Mouse (Mus musculus) left cerebral cortex, adult 9 months (tissue): ENCODE results near the gene Mad1l1.

Experiments used
- DNase-seq, 2 experiments: peaks; one replicate each; pipeline ENCODE4 v3.0.0; 2022; ENCODE audit warnings: low spot score in 2 of 2

Gene Mad1l1

GRCm38 (mm10) chr5:140183387-140183786 is 138.0 kb downstream of the Mad1l1 start:
- peak in 1 of 2 experiments; percentile 27 for DNase-seq

DNA sequence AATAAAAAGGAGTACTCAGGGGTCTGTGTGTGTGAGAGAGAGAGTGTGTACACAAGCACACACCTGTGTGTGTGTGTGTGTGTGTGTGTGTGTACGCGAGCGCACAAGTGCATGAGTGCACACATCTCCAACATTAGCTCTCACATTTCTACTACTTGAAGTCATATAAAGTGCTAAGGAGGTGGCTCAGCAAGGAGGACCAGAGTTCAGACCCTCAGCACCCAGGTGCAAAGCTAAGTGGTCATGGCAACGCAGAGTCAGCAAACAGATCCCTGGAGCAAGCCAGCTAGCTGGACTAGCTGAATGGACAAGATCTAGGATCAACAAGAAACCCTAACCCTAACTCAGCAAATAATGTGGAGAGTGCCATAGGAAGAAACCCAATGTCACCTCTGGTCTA is 139.0 kb downstream of the Mad1l1 start:
- DNase-seq, result no peak

DNA sequence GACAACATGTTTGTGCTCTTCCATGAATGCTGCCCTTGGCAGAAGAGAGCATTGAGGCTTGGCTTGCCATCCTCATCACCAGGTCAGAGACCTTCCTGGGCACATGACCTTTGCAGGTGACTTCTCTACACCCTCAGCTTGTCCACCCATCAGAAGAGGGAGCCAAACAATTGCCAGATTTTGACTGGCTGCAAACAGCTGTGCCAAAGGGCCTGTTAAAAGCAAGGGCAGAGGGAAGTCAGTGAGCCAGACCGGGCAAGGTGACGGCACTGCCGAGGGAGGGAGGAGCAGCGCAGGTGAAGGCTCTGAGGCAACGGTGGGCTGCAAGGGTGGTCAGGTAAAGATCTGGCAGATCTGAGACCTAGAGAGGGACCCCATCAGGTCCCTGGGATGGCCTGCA is 141.3 kb downstream of the Mad1l1 start:
- DNase-seq, result no peak

GRCm38 (mm10) chr5:140178058-140178690 is 143.2 kb downstream of the Mad1l1 start:
- no peak for DNase-seq

DNA sequence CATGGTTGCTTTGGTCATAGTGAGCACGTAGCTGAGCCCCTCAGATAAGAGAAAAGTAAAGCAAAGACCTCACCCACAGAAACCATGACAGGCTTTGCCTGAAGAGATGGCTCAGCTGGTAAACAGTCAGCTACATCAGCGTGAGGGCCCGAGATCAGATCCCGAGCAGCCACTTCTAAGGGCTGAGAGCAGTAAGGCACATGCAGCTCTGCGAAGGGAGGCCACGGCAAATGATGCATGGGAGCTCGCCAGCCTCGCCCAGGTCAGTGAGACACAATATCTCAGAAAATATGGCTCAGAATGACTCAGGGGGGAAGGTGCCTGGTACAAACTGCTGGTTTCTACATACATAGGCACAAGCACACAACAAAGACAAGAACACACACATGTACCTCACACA is 143.8 kb downstream of the Mad1l1 start:
- no peak for DNase-seq

- DNase-seq, result no peak
Observed at GRCm38 (mm10) chr5:140176370-140176769, 145.0 kb downstream of the Mad1l1 start.

- no peak for DNase-seq
Observed at GRCm38 (mm10) chr5:140174814-140175490, 146.4 kb downstream of the Mad1l1 start.

- no peak for DNase-seq
Observed at GRCm38 (mm10) chr5:140174066-140174465, 147.3 kb downstream of the Mad1l1 start.

DNA sequence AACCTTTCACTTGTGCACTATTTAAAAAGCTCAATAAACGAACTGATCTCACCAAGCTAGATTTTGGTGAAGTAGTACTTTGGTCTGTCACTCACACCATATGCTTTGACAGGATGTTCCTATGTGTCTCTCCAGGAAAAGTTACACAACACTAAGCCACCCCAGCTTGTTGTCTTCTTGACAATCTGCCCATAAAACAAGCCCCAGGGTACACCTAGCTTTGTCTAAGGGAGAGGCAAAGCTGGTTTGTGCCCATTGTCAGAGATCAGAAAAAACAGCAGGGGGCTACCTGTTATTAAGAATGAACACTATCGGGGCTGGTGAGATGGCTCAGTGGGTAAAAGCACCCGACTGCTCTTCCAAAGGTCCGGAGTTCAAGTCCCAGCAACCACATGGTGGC is 148.2 kb downstream of the Mad1l1 start:
- DNase-seq, result no peak

DNA sequence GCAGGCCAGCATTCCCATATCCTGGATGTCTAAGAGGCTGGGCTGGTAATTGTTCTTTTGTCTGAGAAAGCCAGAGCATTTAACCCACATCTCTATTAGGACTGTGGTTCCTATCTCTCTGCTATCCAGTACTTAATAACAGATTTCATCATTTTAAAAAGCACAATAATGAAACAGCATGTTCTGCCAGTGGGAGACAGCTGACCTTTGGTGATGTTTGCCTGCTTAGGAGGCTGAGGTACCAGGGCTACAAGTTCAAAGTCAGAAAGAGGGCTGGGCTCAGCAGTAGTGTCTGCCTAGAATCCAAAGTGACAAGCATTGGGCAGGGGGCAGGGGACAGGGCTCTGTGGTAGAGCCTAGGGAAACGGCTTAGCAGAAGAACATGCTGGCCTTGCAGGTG is 149.6 kb downstream of the Mad1l1 start:
- no peak for DNase-seq

- DNase-seq, result no peak
Observed at GRCm38 (mm10) chr5:140167531-140167930, 153.8 kb downstream of the Mad1l1 start.

DNA sequence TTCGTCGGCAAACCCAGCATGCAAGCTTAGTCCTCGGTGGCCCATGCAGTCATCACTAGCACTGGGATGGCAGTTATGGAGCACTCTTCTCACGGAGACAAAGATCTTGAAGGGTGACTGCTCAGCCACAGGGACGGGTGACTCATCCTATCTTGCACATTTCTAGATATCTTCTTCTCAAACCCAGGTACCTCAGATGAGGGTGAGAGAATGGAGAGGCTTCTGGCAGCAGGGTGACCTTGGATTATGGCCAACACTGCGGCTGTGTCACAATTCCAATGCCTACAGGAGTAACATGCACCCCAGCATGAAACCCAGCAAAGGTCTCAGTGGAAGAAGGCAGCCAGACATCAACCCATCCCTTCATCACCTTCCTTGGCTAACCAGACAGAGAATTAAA is 154.3 kb downstream of the Mad1l1 start:
- DNase-seq, result no peak

GRCm38 (mm10) chr5:140163947-140164346 is 157.4 kb downstream of the Mad1l1 start:
- no peak for DNase-seq

- DNase-seq, result no peak
Observed at GRCm38 (mm10) chr5:140162071-140162845, 159.1 kb downstream of the Mad1l1 start.

- no peak for DNase-seq
Observed at GRCm38 (mm10) chr5:140159007-140159406, 162.3 kb downstream of the Mad1l1 start.

DNA sequence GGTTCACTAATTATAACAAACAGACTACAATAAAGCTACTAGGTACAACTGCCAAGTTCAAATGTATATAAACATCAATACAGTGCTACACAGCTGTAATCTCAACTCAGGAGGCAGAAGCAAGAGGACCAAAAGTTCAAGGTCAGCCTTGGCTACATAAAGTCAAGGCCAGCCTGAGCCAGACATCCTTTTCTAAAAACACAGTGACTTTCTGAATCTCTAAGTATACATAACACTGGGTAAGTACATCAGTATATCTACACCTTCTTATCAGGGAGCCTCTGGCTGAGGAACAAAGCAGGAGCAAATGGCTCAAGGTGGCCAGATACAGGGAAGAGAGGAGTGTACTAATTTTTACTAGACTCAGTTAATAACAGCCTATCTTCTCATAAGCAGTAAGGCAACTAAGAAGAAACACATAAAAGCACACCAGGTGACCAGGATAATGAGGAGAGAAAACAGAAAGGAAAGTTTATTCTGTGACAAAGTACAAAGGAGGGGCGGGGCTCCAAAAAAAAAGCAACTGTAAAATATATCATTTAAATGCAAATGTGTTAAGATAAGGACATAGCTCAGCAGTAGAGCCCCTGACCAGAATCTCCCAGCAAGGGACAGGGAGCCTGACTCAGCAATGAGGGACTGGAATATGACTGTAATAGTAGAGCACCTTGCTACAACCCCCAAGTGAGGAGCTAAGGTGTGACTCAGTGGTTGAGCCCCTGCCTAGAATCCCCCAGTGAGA is 163.3 kb downstream of the Mad1l1 start:
- no peak for DNase-seq

DNA sequence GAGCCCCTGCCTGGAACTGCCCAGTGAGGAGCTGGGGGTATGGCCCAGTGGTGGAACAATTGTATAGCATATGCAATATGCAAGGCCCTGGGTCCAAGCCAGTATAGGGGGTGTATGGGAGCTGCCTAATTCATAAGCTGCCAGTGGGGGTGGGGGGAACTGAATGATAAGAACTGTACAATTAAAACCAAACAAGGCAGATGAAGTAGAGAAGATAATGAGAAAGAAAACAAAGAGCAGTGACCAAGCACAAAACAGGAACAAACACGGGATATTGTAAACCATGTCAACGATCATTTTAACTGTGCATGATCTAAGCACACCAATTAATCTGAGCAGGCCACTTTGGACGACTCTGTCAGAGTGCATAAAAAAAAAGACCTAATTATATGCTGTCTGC is 167.2 kb downstream of the Mad1l1 start:
- no peak for DNase-seq

DNA sequence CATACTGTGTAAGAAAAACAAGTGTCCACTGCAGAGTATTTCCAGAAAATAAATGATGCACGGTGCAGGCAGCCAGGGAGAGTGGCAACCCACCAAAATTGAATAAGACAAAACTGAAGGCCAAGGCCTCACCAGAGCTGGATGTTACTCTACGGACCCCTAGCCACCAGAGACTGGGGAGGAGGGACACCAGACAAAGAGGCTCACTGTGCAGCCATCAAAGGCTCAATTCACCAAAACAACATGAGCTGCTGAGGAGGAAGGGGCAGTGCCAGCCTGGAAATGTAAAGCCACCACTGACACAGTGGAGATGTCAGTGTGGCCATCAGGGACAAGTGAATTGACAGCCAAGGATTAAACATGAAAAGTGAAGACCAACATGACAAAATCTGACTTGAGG is 169.5 kb downstream of the Mad1l1 start:
- peak in 1 of 2 experiments; percentile 54 for DNase-seq

DNA sequence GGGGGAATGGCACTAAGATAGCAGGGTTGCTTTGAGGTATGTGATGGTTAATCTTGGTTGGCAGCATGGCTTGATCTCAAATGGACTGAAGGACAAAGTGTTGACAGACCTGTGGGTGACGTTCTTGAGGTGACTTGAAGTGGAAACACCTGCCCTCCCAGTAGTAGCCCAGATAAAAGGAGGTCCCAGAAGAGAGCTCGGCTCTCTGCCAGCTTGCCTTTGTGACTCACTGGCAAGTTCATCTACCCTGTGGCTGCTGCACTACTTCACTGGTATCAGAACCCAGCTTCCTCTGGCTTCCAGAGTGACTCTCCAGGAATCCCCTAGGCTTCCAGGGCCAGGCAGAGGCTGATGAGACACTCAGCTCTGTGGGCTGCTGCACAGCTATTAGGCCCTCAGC is 170.2 kb downstream of the Mad1l1 start:
- DNase-seq, result no peak

- DNase-seq, result no peak
Observed at GRCm38 (mm10) chr5:140150694-140151093, 170.7 kb downstream of the Mad1l1 start.

GRCm38 (mm10) chr5:140150136-140150535 is 171.2 kb downstream of the Mad1l1 start:
- no peak for DNase-seq

DNA sequence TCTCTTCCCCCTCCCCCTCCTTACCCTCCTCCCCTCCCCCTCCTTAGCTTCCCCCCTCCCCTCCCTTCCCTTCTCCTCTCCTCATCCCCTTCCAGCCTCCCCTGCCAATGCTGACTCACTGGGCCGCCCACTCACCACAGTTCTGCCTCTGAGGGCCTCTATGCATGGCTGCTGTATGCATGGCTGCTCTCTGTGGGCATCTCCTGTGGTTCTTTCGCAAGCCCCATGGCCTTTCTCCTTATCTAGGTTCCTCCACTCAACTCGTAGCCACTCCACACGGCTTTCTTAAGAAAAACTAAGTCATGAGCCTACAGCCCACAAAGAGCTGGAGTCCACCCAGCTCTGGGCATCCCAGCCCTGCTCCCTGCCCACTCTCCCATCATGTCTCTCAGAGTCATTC is 172.1 kb downstream of the Mad1l1 start:
- peak in 1 of 2 experiments; percentile 59 for DNase-seq
